Mouse (Mus musculus) cortical plate, adult 2 months (tissue): ENCODE results near the gene Ptprk. TPM values are rescaled to one million over a fixed set of nuclear protein-coding genes. Genes with fewer than 3 reads are reported as not detected.
A peak's percentile ranks its signal among the peaks of the same experiment; 100 is the strongest.

Experiments
- H3K27ac ChIP-seq: fragments of 200-500 bp; 2 replicates; pipeline ENCODE4 v1.5.1; 2012; ENCODE audit warnings: low read length, control low read depth, inconsistent platforms; ENCODE audit not compliant: insufficient read depth
- H3K4me1 ChIP-seq: fragments of 200-500 bp; 2 replicates; pipeline ENCODE4 v1.6.1; 2011; ENCODE audit warnings: low read length; ENCODE audit not compliant: control insufficient read depth, insufficient read depth
- H3K4me3 ChIP-seq: fragments of 200-500 bp; 2 replicates; pipeline ENCODE4 v1.5.1; 2011; ENCODE audit warnings: mild to moderate bottlenecking, low read length, control low read depth; ENCODE audit not compliant: insufficient read depth
- CTCF ChIP-seq: fragments of 200-500 bp; IDR thresholded peaks from 2 replicates; pipeline ENCODE4 v1.5.1; 2011; ENCODE audit warnings: mild to moderate bottlenecking, control low read depth, low read length; ENCODE audit not compliant: insufficient read depth; ENCODE audit errors: extremely low read depth
- POLR2A ChIP-seq: fragments of 200-500 bp; IDR thresholded peaks from 2 replicates; pipeline ENCODE4 v1.6.1; 2011; ENCODE audit warnings: mild to moderate bottlenecking, low read length, control low read depth; ENCODE audit not compliant: insufficient read depth; ENCODE audit errors: extremely low read depth
- polyA plus RNA-seq: library from polyadenylated mRNA; depleted of rRNA; stranded (reverse); fragments of >200 nt; gene quantifications from 2 replicates; pipeline ENCODE4 v1.2.3, GENCODE M21; 2012

Gene Ptprk
- polyA plus RNA-seq, 1 experiment, result 45.0 TPM

DNA sequence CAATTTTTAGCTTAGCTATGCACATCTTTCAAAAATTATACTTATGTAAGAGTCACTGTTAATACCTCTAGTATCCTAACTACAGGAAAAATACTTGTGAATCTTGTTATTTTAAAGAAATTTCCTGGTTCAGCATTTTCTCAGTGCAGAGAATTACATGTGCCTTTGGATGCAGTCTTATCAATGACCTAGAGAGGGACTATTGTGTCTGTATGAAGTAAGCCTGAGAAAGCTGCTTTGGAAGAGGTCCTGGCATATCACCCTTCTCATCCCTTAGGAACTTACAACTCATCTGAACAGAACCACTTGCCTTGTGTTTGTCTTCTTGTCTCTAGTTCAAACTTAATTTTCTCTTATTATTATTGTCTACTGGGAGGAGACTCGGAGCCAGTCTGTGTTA, 3.6 kb downstream of the Ptprk start:
- no peak overlapping the region for H3K27ac ChIP-seq
- H3K4me1 ChIP-seq, result peaks cover 2% of the 10 kb centered on the region; the same call in 1 of the 2 replicates
- TF ChIP-seq POLR2A (no peak), CTCF (no peak)
- H3K4me3 ChIP-seq, result peak overlapping the region; percentile 4; the same call in 1 of the 2 replicates

DNA sequence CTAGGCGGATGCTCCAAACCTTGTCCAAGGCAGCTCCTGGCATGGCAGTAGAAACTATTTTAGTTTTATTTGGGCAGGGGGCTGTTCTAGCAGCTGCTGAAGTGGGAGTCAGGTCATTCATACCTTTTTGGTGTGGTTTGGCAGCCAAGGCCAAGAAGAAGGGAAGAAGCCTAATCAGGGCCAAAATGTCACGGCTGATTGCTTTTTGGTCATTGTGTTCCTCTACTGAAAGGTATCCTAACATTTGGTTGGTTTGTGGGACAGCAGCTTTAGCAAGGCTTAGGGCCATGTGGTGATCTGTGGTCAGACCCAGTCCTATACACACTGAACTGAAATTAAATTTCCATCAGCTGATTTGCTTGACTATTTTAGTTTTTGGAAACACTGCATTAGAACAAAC, 6.6 kb downstream of the Ptprk start:
- peaks cover 2% of the 10 kb centered on the region; the same call in 1 of the 2 replicates for H3K4me1 ChIP-seq
- TF ChIP-seq CTCF, result no peak
- no peak for TF ChIP-seq POLR2A
- no peak overlapping the region for H3K4me3 ChIP-seq
- no peak overlapping the region for H3K27ac ChIP-seq

DNA sequence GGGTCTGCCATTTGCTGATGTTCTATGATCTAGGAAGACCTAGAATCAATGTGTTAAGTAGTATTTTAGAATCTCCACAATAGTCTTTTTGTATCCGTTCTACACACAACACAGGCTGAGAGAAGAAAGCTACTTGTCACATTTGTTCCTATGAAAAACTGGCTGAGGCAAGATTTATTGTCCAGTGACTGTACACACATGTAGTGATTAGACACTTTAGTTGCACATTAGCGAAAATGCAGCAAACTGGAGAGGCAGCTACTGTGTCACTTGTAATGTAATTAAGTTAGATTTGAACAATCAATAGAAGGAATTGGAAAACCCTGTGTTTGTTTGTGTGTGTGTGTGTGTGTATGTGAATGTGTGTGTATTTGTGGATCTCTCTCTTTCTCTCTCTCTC, 8.6 kb downstream of the Ptprk start:
- no peak overlapping the region for H3K4me3 ChIP-seq
- no peak overlapping the region for H3K27ac ChIP-seq
- H3K4me1 ChIP-seq, result peaks cover 2% of the 10 kb centered on the region; the same call in 1 of the 2 replicates
- TF ChIP-seq POLR2A (no peak), CTCF (no peak)

DNA sequence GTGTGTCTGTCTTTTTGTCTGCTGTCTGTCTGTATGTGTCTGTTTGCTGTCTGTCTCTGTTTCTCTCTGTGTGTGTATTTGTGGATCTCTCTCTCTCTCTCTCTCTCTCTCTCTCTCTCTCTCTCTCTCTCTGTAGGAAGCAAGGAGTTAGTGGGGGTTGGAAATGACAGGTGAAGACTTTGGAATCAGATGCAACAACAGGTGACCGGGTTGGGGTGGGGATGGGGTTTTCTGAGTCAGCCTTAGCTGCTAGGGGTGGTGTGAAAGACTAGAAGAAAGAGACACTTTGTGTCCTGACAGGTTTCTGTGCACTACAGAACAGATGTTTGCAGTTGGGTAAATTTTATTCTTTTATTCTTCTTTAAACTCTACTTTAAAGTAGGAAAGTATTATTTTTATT, 9.0 kb downstream of the Ptprk start:
- no peak overlapping the region for H3K4me3 ChIP-seq
- TF ChIP-seq POLR2A (no peak), CTCF (no peak)
- peaks cover 2% of the 10 kb centered on the region; the same call in 1 of the 2 replicates for H3K4me1 ChIP-seq
- H3K27ac ChIP-seq, result no peak overlapping the region

DNA sequence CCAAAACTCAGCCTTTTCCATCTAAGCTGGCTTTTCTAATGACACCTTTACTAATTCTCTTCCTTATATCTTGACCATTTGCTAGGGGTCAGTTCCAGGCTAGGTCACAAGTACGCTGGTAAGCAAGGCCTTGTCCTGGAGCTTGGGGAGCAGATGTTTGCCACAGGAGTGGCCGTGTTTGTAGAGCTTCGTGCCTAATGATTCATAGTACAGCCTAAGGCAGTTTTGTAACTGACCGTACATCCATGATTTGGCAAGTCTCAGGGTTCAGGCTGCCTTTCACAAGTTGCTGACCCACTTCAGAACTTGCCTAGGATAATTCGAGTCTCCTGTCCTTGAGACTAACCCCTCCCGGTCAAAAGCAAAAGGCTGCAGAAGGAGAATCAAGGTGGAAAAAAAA, 12.7 kb downstream of the Ptprk start:
- TF ChIP-seq CTCF, result no peak
- no peak for TF ChIP-seq POLR2A
- Histone ChIP-seq H3K4me3 (no peak overlapping the region), H3K4me1 (no peaks in the 10 kb centered on the region), H3K27ac (no peak overlapping the region)

DNA sequence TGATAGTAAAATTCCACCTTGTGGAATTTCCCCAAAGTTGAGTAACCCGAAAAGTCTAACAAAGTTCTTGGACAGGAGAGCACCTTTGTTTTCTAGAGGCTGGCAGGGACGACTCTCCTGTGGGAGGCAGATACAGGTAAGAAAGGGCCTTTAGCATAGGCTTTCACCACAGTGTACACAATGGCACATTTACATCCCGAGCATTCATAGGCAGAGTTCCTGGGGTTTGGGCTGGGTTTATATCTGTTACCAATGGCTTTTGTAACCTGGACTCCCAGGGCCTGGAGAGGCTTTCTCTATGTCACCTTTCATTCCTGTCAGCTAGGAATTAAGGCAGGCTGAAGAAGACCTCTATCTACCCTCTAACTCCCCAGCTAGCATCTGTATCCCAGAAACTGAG, 13.1 kb downstream of the Ptprk start:
- H3K27ac ChIP-seq, result no peak overlapping the region
- H3K4me1 ChIP-seq, result no peaks in the 10 kb centered on the region
- no peak overlapping the region for H3K4me3 ChIP-seq
- TF ChIP-seq CTCF (no peak), POLR2A (no peak)

DNA sequence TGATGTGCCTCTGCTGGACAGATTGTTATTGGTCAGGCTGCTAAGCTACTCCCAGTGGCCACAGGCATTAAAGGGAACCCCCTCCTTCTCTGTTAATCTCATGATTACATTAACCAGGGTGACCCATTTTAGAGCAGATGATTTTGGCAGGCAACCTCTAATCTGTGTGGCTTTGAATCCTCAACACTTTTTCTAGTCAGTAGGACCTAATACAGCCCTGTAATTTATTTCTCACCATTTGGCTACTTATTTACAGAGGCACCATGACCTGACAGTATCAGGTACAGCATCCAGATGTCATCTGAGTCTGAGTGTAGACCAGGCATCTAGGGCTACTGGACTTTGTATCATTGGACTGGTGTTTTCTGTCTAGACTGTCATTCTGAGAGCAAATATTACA, 21.4 kb downstream of the Ptprk start:
- no peak overlapping the region for H3K4me3 ChIP-seq
- no peaks in the 10 kb centered on the region for H3K4me1 ChIP-seq
- TF ChIP-seq CTCF (no peak), POLR2A (no peak)
- H3K27ac ChIP-seq, result no peak overlapping the region

DNA sequence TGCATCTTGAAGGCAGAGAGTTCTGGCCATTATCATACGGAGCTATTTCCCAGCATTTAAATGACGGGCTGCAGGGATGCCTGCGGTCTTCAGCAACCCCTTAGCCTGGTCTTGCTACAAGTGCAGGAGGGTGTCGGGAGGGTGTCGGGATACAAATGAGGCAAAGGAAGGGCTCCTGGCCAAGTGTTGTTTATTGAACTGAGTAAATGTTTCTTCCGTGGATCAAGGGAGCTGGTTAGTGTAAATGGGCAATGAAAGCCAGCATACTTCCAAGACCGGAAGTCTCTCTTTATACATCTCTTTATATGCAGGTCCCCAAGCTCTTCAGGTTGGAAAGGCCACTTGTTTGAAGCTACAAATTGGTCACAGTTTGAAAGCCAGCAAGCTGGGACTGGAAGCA, 23.0 kb downstream of the Ptprk start:
- no peak for TF ChIP-seq POLR2A
- TF ChIP-seq CTCF, result no peak
- H3K27ac ChIP-seq, result no peak overlapping the region
- no peaks in the 10 kb centered on the region for H3K4me1 ChIP-seq
- H3K4me3 ChIP-seq, result peak overlapping the region; percentile 31

DNA sequence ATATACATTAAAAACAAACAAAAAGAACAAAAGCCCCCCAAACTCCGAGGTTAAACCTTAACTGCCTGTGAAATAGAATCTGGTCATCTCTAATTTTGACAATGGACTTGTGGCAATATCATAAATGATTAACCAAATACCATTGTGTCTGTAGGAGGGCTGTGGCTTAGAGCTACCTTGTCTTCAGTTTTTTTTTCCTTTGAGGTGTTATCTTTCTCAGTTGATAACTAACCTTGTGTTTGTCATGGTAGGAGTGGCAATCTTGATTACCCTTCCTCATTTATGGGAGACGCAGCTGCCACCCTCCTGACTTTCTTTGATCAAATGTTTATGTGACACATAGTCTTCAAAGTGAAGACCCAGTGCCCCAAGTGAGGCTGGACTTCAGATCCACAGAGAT, 24.3 kb downstream of the Ptprk start:
- H3K27ac ChIP-seq, result no peak overlapping the region
- H3K4me3 ChIP-seq, result no peak overlapping the region
- no peaks in the 10 kb centered on the region for H3K4me1 ChIP-seq
- TF ChIP-seq CTCF, result no peak
- TF ChIP-seq POLR2A, result no peak

DNA sequence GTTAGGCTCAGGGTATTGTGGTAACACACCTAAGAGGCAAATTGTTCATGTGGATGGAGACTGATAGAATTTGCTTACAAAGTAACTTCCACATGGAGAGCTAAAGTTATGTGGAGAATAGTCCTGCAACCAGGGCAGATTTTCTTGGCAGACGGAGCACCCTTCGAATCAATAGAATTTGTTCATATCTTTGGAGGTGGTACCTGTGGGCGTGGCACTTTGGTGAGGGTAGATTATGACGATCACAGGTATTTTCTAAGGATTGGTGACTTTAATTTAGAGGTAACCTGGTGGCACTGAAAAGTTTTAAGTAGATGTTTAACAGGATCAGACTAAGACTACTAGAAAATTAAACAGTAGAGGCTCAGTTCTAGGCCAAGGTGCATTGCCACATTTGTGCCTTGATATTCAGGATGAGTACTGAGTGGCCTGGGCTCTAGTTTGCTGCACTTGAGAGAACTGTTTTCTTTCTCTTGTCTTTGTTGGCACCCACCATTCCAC, 28.8 kb downstream of the Ptprk start:
- TF ChIP-seq POLR2A (no peak), CTCF (no peak)
- Histone ChIP-seq H3K27ac (no peak overlapping the region), H3K4me1 (no peaks in the 10 kb centered on the region), H3K4me3 (no peak overlapping the region)

DNA sequence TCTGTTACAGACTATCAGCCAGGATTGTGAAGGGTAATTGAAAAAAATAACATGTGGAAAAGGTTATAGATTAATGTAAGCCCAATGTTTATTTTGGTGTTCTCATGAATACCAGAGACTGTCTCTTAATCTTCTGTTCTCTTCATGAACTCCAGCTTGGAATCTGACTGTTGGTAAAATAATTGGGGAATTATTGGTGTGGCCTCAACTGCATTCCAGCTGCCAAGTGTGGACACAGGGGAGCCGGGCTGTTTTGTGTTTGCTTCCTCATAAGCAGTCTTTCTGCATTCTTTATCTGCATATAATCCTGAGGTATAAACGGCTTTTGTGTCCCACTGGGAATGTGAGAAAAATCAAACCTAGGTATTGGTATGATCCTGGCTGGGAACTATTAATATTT, 29.3 kb downstream of the Ptprk start:
- TF ChIP-seq CTCF (no peak), POLR2A (no peak)
- Histone ChIP-seq H3K27ac (no peak overlapping the region), H3K4me3 (no peak overlapping the region), H3K4me1 (no peaks in the 10 kb centered on the region)
